Mouse (Mus musculus) thymus, adult 2 months (tissue): ENCODE measurements at regions not wholly inside any gene's neighbourhood (a gene's known extent, or its start where the extent isn't known, plus 50 kb on each side); places are given as distances from the start of the nearest gene placed in this dataset.

Source experiments
- DNase-seq: peaks from one replicate; pipeline ENCODE4 v3.0.0; 2021
- H3K27ac ChIP-seq: fragments of 200-500 bp; 2 replicates; pipeline ENCODE4 v1.5.1; 2012; ENCODE audit warnings: low read length, control low read depth; ENCODE audit not compliant: control insufficient read depth, insufficient read depth
- H3K27me3 ChIP-seq: fragments of 200-500 bp; 2 replicates; pipeline ENCODE4 v1.6.1; 2012; ENCODE audit warnings: mild to moderate bottlenecking, low read length, moderate library complexity, mixed read lengths; ENCODE audit not compliant: control insufficient read depth, insufficient read depth
- H3K36me3 ChIP-seq: fragments of 200-500 bp; 2 replicates; pipeline ENCODE4 v1.6.1; 2012; ENCODE audit warnings: mild to moderate bottlenecking, low read length, moderate library complexity; ENCODE audit not compliant: control insufficient read depth, insufficient read depth
- H3K4me1 ChIP-seq: fragments of 200-500 bp; replicated peaks from 2 replicates; pipeline ENCODE4 v1.6.1; 2012; ENCODE audit warnings: low read length; ENCODE audit not compliant: control insufficient read depth, insufficient read depth
- H3K4me3 ChIP-seq: fragments of 200-500 bp; 2 replicates; pipeline ENCODE4 v1.5.1; 2012; ENCODE audit warnings: mild to moderate bottlenecking, low read length, control low read depth, moderate library complexity; ENCODE audit not compliant: control insufficient read depth, insufficient read depth
- CTCF ChIP-seq: fragments of 200-500 bp; IDR thresholded peaks from 2 replicates; pipeline ENCODE4 v1.5.1; 2012; ENCODE audit warnings: mild to moderate bottlenecking, control low read depth, low read length, moderate library complexity, borderline replicate concordance; ENCODE audit not compliant: control insufficient read depth, poor library complexity, insufficient read depth; ENCODE audit errors: extremely low read depth
- POLR2A ChIP-seq: fragments of 200-500 bp; IDR thresholded peaks from 2 replicates; pipeline ENCODE4 v1.6.1; 2012; ENCODE audit warnings: mild to moderate bottlenecking, low read length, control low read depth, moderate library complexity; ENCODE audit not compliant: control insufficient read depth, poor library complexity, insufficient read depth; ENCODE audit errors: extremely low read depth
- WGBS: fragments of 180-500 bp; shearing (Covaris S2); methylation state at CpG from one replicate; pipeline ENCODE4 v1.1.7; 2018; 5-methylcytosine and 5-hydroxymethylcytosine counted together

- WGBS, result 87% methylated on average over 2 of the region's 2 CpGs
- no peak for DNase-seq
- TF ChIP-seq POLR2A (no peak), CTCF (no peak)
These were observed 168.4 kb downstream of the Pdgfra start for GRCm38 (mm10) chr5:75320536-75320935.

GRCm38 (mm10) chr5:75334050-75334449 lies 182.0 kb downstream of the Pdgfra start:
- no peaks in the 10 kb centered on the region for H3K4me1 ChIP-seq
- no peak for DNase-seq
- no peak overlapping the region for H3K4me3 ChIP-seq
- no peaks in the 10 kb centered on the region for H3K36me3 ChIP-seq
- 20% methylated on average over 3 of the region's 3 CpGs for WGBS
- H3K27ac ChIP-seq, result no peak overlapping the region
- no peaks in the 10 kb centered on the region for H3K27me3 ChIP-seq
- TF ChIP-seq CTCF (no peak), POLR2A (no peak)

More at GRCm38 (mm10) chr5:75320536-75320935, 168.4 kb downstream of the Pdgfra start:
- Histone ChIP-seq H3K4me1 (no peaks in the 10 kb centered on the region), H3K27ac (no peak overlapping the region), H3K27me3 (no peaks in the 10 kb centered on the region), H3K4me3 (no peak overlapping the region), H3K36me3 (no peaks in the 10 kb centered on the region)

GRCm38 (mm10) chr5:75336454-75336853 lies 184.4 kb downstream of the Pdgfra start:
- no peaks in the 10 kb centered on the region for H3K27me3 ChIP-seq
- no peaks in the 10 kb centered on the region for H3K36me3 ChIP-seq
- no peaks in the 10 kb centered on the region for H3K4me1 ChIP-seq
- 59% methylated on average over 11 of the region's 11 CpGs for WGBS
- H3K4me3 ChIP-seq, result no peak overlapping the region
- no peak for DNase-seq
- H3K27ac ChIP-seq, result no peak overlapping the region
- TF ChIP-seq CTCF (no peak), POLR2A (no peak)

- H3K27ac ChIP-seq, result no peak overlapping the region
- no peak for DNase-seq
- H3K4me3 ChIP-seq, result no peak overlapping the region
- no peaks in the 10 kb centered on the region for H3K27me3 ChIP-seq
- no peaks in the 10 kb centered on the region for H3K36me3 ChIP-seq
- WGBS, result 92% methylated on average over 11 of the region's 11 CpGs
- no peaks in the 10 kb centered on the region for H3K4me1 ChIP-seq
- TF ChIP-seq CTCF (no peak), POLR2A (no peak)
These were observed 186.3 kb downstream of the Pdgfra start for GRCm38 (mm10) chr5:75338439-75338838.

GRCm38 (mm10) chr5:75342599-75342998 lies 190.5 kb downstream of the Pdgfra start:
- WGBS, result 79% methylated on average over 7 of the region's 7 CpGs
- H3K36me3 ChIP-seq, result no peaks in the 10 kb centered on the region
- H3K27me3 ChIP-seq, result no peaks in the 10 kb centered on the region
- no peak overlapping the region for H3K27ac ChIP-seq
- no peaks in the 10 kb centered on the region for H3K4me1 ChIP-seq
- no peak overlapping the region for H3K4me3 ChIP-seq
- TF ChIP-seq POLR2A, result no peak
- TF ChIP-seq CTCF, result no peak
- no peak for DNase-seq

GRCm38 (mm10) chr5:75346836-75347773 lies 195.0 kb downstream of the Pdgfra start:
- Histone ChIP-seq H3K4me1 (no peaks in the 10 kb centered on the region), H3K27ac (no peak overlapping the region), H3K27me3 (no peaks in the 10 kb centered on the region), H3K36me3 (no peaks in the 10 kb centered on the region), H3K4me3 (no peak overlapping the region)
- no peak for TF ChIP-seq POLR2A
- no peak for TF ChIP-seq CTCF
- 72% methylated on average over 11 of the region's 11 CpGs for WGBS
- DNase-seq, result no peak
